Mouse (Mus musculus) skeletal muscle tissue, adult 2 months (tissue): ENCODE data around the gene Itfg2.
A peak's percentile ranks its signal among the peaks of the same experiment; 100 is the strongest.

ENCODE experiments used
- DNase-seq: peaks from one replicate; pipeline ENCODE4 v3.0.0-alpha.2; 2012; ENCODE audit warnings: low read depth, low spot score

Itfg2 gene

DNA sequence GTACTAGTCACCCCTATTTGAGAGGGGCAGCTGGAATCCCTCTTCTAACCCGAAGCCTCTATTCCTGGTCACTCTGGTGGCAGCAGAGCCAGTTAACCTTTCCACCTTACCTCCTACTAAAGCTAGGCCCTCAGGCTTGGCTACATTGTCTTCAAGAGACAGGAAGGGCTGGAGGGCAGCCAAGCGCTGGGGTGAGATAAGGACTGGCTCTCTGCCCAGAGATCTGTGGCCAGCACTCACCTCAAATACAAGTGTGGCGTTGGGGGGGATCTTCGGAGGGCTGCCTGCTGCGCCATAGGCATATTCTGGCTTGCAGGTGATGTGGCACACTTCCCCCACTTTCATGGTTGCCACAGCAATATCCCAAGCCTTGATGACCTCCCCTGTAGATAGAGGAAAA lies 10.7 kb upstream of the Itfg2 start:
- DNase-seq, result no peak

GRCm38 (mm10) chr6:128433566-128433965 lies 8.8 kb upstream of the Itfg2 start:
- no peak for DNase-seq

GRCm38 (mm10) chr6:128432356-128432915 lies 7.7 kb upstream of the Itfg2 start:
- no peak for DNase-seq

DNA sequence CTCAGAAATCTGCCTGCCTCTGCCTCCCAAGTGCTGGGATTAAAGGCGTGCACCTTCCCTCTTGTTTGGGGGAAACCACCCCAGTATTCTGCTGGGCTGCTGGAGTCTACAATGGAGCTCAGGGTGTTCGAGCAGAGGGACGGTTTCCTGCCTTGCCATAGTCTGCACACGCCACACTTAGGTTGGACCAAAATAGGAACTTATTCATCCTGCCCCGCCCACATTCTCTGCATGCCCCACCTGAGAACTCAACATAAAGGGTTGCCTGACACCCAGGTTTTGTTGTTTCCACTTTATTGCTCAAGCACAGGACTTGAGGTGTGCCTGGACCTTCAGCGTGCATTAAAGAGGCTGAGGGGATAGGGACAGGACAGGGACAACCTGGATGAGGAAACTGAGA lies 5.1 kb upstream of the Itfg2 start:
- no peak for DNase-seq

DNA sequence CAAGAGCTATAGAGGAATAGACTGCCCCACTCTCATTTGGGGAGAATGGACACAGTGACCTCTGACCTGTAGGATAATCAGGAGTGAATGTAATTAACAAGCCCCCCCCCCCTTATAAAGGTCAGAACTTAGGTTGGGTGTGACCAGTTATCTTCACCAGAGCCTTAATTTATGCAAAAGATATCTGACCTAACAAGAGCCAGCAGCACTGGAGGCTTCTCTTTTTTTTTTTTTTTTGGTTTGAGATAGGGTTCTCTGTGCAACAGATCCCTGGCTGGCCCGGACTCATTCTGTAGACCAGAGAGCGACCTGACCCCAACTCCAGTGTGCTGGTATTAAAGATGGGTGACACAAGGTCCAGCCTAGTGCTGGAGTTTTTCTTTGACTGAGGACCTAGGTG lies 4.6 kb upstream of the Itfg2 start:
- no peak for DNase-seq

DNA sequence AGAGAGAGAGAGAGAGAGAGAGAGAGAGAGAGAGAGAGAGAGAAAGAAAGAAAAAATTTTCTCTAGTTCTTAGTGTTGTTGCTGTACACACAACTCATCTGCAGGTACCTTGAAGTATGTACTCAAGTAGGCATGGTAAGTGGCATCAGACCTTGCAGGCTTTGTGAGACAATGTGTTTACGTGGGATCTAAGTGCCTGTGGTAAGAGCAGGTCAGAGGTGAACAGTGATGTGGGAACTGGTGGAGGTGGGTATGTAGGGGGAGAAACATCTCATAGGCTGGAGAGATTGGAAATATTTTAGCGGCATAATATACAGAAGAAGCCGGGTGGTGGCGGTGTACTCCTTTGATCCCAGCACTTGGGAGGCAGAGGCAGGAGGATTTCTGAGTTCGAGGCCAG lies 2.8 kb upstream of the Itfg2 start:
- no peak for DNase-seq

- DNase-seq, result no peak
Measured at GRCm38 (mm10) chr6:128425046-128425445, 315 bp upstream of the Itfg2 start.

DNA sequence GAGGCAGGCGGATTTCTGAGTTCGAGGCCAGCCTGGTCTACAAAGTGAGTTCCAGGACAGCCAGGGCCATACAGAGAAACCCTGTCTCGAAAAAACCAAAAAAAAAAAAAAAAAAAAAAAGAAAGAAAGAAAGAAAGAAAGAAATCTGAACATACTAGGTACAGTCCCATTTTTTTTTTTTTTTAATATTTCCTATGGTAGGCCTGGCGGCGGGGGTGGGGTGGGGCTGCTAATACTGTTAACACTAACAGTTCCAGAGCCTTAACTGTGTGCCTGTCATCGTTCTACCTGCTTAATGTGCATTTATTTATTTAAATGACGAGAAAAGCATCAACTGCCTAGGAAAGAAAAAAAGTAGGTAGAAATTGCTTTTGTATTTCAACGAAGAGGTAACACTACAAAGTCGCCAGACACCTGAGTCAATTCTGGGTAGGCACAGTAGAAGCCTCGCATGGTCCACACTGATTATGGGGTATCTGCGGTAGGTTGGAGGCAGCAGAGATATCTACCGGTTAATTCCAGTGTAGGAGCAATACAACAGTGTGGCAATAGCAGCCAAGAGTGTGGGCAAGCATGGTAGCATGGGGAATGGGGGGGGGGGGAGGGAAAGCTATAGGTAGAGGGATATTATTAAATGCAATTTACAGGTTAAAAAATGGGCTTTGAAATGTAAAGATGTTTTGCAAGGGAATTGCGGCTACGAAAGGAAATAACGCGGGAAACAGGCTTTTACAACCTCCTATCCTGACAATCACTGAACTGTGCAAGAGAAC lies 1.0 kb downstream of the Itfg2 start:
- no peak for DNase-seq

GRCm38 (mm10) chr6:128421480-128421879 lies 3.3 kb downstream of the Itfg2 start:
- no peak for DNase-seq

GRCm38 (mm10) chr6:128421036-128421435 lies 3.7 kb downstream of the Itfg2 start:
- DNase-seq, result no peak

GRCm38 (mm10) chr6:128418076-128418475 lies 6.7 kb downstream of the Itfg2 start:
- DNase-seq, result no peak

DNA sequence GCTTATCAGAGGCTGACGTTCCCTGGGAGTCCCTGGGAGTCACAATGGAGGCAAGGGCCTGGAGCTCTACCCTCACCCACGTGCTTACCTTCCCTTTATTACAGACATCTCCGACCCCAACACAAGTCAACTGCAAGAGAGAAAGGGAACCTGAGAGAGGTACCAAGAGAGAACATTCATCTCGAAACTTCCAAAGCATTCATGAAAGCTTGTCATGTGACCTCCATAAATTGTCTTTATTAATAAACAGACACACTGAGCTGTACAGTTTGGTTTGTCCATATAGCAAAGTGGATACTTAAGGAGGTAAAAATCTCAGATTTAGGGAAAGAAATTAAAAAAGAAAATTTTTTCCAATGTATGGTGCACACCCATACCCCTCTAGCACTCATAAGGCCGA lies 8.6 kb downstream of the Itfg2 start:
- no peak for DNase-seq

DNA sequence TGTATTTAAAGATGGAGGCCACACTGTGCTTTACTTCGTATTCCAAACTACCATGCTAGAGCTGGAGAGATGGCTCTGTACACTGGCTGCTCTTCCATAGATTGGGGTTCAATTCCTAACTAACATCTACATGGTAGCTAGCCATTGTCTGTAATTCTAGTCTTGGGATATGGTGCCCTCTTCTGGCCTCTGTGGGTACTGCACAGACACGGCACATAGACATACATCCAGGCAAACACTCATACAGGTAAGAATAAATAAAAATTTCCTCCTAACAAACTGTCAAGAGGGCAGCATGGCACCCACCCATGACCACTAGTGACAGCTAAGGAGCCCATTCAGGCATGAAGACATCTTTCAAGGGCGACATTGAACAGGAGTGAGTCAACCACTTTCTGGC lies 13.6 kb downstream of the Itfg2 start:
- peak; percentile 43 for DNase-seq

GRCm38 (mm10) chr6:128410305-128410704 lies 14.4 kb downstream of the Itfg2 start:
- DNase-seq, result no peak

DNA sequence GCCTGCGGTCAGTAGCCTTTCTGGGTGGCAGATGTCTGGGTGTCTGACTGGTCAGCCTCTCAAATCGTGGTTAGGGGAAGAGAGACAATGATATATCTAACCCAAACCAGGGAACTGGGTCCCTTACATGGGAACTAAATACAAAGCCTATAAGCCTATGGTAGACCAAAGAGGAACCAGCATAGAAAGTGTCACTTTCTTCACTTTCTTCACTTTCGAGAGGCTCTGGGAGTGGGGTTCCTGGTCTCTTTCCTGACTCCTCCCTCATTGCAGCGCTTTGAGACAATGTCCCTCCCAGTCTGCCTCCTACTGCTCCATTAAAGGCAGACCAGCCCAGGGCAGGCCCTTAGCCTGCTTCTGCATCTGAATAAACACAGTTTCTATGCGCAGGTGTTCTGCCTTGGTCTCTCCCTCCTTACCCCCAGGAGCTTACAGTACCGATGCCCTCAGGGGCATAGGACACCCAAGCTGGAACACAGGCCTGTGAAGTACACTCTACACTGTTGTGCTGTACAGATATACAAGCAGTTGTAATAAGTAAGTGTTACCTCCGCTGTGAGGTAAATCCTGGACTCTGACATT lies 16.1 kb downstream of the Itfg2 start:
- no peak for DNase-seq

GRCm38 (mm10) chr6:128404708-128405107 lies 20.0 kb downstream of the Itfg2 start:
- no peak for DNase-seq

DNA sequence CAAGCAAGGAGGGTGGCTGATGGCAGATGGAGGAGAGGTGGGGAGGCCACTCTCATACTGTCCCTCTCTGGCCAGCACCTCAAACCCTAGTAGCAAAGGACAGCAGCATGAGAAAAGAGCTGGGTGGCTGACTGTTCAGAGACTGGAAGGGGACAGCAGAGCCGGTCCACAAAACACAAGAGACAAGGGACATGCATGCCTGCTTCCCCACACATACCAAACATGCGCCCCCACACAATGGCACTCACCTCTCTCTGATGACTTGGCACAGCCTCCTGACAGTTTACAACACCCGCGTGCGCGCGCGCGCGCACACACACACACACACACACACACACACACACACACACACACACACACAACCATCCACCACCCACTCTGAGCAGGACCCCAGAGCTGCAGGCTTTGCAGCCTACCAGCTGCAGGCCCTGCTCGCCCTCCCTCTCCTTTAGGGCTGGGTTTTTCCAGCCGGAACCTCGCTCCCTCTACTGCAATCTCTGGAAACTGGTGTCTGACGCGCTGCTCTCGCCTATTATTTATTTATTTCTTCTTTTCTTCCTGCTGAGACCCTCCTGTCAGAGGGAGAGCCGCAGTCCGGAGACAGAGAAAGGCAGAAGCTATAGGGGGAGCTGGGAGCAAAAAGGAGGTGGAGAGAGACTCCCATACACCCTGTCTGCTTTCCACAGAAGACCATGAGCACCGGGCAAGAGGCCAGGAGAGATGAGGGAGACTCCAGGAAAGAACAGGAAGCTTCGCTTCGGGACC lies 25.1 kb downstream of the Itfg2 start:
- DNase-seq, result no peak

- DNase-seq, result no peak
Measured at GRCm38 (mm10) chr6:128398996-128399395, 25.7 kb downstream of the Itfg2 start, which contains the start of gene Nrip2. Gene Nrip2, plus strand, starts transcription at chr6:128399296.

GRCm38 (mm10) chr6:128397574-128398261 lies 27.0 kb downstream of the Itfg2 start:
- DNase-seq, result no peak

- DNase-seq, result no peak
Measured at GRCm38 (mm10) chr6:128390683-128391082, 34.0 kb downstream of the Itfg2 start.

- DNase-seq, result no peak
Measured at GRCm38 (mm10) chr6:128389185-128389584, 35.5 kb downstream of the Itfg2 start.

DNA sequence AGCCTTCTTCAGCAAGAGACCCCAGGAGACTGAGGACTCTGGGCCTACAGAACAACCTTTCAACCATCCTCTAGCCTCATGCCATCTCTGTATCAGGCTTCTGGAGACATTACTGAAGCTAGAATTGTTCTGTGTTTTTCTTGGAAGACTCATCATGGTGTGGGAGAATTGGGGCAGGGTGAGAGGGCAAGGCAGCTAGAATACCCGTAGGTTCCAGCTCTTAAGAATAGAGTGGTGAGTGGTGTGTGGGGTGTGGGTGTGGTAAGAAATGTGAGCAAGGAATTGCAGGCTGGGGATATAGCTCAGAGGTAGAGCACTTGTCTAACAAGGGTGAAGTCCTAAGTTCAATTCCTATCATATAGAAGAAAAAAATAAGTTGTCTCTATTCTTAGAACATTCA lies 39.7 kb downstream of the Itfg2 start:
- DNase-seq, result no peak
